Mouse (Mus musculus) neural tube, postnatal 0 days (tissue): Measurements from ENCODE around the gene Lifr. TPM values are rescaled to one million over a fixed set of nuclear protein-coding genes. Genes with fewer than 3 reads are reported as not detected.

Source experiments
- polyA plus RNA-seq: library from polyadenylated mRNA; unstranded; fragments of >200 nt; fragmentation: Nextera tagmentation; extraction: Ambion mirVana; gene quantifications from 2 replicates; pipeline ENCODE4 v1.2.1, GENCODE M21; 2015

Lifr gene
- 20.2 and 21.7 TPM in 2 replicates for polyA plus RNA-seq

GRCm38 (mm10) chr15:7090211-7090765 is at the start of gene Lifr:
Lifr (plus strand) TSS chr15:7090614.

Other genes starting within 250 kb of the Lifr start
- gene Osmr, start 215.6 kb upstream of the Lifr start, polyA plus RNA-seq = 1.7 and 2.3 TPM in 2 replicates